Mouse (Mus musculus) spleen, adult 12 weeks (tissue): ENCODE measurements around the gene Agr2.

ENCODE experiments used
- DNase-seq: peaks from one replicate; pipeline ENCODE4 v3.0.0; 2022; ENCODE audit warnings: low spot score

Agr2 gene

DNA sequence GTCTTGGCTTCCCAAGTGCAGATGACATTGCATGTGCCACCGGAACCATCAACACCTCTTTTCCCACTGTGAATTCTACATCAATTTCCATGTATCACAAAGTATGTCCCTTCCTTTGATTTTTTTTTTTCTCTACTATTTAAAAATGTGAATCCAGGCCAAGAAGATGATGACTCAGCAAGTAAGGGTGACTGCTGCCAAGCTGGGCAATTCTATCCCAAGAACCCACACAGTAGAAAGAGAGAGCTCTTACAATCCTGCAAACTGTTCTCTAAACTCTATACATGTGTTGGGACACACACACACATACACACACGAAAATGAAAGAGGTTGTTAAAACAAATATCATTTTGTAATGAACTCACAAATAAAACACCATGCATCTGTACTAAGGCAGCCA, 34.5 kb downstream of the Agr2 start:
- no peak for DNase-seq

DNA sequence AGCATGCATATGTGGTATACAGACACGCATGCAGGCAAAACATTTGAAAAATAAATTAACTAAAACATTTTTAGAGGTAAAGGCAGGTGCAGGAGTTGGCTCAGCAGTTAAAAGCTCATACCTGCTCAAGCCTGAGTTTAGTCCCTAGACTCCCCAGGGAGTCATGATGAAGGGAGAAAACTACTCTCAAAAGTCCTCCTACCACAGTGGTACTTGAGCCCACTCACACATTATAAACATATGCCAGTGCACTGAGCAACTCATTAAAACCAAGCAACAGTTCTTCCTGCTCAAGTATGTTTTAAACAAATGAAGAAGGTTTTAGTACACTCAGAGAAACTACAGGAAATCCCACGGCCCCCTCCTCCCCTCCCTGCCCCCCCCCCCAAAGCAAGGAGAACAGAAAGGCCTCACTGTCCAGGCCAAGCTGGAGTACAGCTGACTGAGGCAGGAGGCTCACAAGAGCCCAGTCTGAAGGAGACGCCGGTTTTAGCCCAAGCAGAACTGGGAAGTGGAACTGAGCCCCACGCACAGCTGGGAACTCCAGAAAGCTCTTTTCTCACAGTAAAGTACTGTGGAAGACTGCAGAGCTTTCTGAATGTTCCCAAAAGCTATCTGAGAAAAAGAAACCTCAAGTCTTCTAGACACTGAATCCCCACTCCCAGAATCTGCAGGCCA, 36.4 kb downstream of the Agr2 start:
- no peak for DNase-seq

DNA sequence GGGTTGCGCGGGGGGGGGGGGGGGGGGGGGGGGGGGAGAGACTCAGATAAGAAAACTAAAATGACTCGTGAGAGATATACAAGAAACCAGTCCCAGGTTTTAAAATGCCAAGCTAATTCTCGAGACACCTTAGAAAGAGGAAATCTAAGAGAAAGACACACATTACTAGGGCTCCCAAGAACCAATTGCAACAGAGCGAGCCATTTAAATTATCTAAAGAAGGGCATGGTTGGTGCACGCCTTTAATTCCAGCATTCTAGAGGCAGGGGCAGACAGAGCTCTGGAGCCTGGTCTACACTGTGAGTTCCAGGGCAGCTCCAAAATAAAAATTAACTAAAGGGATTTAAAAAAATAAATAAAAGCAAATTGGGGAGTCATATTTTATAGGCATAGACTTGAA, 37.0 kb downstream of the Agr2 start:
- DNase-seq, result no peak

DNA sequence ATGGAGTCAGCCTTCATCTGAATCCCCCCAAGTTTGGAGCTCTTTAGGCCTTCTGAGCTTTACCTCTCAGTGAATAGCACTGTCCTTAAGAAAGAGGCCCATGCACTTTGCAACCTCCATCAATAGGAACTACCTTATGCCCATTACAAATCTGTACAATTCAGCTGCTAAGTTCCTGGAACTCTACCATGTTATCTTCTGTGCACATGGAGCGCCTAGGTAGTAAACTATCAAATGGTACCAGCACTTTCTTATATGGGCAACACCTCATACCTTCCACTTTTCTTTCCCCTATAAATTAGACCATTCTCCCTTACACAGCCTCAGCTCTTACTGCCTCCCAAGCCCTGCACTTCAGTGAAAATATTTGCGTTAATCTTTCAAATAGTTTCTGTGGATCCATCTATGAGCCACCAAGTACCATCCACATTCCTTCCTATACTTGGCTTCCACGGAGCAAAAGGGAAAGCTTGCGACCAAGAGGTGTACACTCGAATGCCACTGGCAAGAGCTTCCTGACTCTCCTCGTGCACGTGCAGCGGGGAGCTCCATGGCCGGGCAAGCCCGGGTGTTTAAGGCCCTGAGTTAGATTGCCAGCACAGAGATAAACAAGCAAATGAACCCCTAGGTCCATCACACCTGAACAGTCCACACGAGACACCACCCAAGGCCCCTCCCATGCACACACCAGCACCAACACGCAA, 38.1 kb downstream of the Agr2 start:
- no peak for DNase-seq

DNA sequence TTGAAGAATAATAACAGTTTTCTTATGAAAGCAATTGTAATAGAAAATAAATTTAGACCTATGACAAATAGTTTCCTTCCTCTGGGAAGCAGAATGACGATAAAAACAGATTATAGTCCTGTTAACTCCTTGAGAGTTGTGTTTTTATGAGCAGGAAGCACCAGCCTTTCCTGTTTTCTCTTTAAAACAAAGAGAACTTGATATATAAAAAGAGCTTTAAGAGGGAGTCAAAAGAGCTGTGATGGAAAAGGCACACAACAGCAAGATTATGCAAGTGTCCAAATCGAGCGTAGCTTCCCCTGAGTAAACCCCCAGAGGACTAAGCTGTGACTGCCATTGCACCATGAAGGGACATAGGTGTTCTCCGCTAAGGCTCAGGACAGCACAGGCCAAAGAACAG, 39.7 kb downstream of the Agr2 start:
- no peak for DNase-seq

DNA sequence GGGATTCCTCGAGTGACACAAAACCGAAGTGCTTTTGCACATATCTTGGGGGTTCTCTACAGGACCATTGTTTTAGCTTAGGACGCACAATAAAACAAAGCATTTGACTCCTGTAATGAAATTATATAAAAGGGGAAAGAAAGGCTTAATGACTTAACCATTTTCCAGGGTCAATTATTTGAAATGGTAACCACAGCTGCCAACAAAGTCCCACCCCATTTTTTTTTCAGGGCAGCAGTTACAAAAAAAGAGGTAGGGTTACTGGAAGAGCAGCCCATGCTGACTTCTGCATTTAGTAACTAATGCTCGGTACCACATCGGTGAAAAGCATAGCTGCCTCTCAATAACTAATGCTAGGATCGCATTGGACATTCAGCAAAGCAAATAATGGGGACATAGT, 42.8 kb downstream of the Agr2 start:
- no peak for DNase-seq

DNA sequence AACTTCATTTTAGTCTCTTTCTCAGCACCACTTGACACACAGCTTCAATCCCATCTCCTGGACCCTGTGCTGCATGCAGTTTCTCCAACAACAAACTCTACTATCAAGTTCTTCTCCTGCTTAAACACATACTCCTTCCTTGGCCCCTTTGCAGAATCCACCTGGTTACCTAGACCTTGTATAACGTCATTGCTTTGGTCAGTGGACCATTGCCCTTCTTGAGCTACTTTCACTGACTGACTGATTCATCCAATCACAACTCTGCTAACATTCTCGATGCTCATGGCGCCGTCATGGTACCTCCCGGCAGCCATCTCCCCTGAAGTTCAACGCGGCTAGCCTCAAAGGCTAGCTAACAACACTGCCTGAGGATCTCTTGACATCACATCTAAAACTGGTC, 43.4 kb downstream of the Agr2 start:
- DNase-seq, result no peak

DNA sequence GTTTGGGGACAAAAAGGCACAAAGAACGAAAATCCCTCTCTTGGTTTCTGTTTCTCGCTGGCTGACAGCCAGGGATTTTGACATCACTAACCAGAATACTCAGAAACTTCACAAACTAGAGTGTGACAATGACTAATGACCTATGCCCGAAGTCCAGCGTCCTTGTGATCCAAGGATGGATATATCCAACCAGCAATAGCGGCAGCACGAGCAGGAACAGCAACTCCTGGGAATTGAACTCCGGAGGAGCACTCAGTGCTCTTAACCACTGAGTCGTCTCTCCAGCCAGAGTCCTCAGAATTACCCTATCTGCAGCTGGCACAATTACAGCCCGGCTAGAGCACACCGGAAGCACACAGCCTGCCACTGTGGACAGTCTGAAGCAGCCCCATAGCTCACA, 44.1 kb downstream of the Agr2 start:
- DNase-seq, result peak; percentile 37

DNA sequence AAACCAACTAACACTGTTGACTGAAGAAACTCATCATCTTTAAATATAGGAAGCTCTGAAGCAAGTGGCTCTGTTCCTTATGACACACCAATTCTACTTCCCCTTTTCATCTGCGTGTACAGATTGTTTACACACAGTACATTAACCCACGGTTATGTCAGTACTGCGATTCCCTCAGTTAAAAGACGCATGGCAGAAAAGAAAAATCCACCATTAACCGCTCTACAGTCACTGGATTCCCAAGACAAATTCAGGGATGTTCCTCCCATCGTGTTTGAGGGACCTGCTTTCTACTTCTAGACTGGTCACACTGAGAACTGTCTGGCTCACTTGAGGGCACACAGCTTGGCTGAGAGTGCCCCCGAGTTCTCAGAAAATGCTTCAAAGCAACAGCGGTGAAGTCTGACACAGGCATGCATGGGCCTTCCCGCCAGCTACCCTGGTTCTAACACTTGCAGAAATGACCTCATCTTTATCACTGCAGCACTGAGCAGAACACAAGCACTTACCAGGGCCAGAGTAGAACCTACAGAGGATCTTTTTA, 46.9 kb downstream of the Agr2 start:
- DNase-seq, result no peak

DNA sequence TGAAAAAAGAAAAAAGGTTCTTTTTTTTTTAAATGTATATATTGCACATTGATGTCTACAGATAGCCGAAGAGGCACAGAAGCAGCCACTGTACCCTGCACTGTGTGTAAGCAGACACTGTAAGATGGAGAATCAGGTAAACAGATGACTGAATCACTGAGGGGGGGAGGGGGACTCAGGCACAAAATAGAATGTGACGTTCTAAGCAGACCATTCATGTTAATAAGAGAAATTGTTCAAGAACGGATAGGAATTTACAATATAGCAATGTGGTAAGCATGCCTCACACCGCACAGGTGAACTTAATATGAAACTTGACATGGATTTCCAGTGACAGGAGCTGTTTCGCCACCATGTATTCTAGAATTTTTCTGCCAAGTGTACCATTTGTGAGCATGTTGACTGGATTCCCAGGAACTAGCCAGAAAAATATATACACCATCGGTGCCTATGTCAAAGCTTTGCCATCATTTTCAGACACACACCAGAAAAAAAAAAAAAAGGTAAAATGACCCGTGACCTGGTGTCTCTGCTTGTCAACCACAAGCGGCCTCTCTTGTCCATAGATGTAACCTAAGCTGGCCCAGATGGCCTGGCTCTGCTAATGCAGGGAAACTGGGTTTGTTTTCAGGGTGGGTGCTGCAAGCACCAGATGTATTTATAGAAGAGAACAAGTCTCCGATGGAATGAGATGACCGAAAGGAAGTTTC, 48.0 kb downstream of the Agr2 start:
- DNase-seq, result no peak

DNA sequence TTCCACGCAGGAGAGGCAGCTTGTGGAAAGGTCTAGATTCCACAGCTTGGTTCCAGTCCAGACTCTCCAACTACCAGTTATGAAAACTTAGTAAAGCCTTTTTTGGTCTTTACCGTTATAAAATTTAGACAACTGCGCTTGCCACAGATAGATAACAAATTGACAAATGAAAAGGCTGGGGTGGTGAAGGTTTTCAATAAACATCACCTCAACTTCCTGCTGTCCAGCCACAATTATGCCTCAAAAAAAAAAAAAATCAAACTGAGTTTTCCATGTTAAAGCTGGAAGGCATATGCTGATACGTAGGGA, 48.5 kb downstream of the Agr2 start:
- no peak for DNase-seq

DNA sequence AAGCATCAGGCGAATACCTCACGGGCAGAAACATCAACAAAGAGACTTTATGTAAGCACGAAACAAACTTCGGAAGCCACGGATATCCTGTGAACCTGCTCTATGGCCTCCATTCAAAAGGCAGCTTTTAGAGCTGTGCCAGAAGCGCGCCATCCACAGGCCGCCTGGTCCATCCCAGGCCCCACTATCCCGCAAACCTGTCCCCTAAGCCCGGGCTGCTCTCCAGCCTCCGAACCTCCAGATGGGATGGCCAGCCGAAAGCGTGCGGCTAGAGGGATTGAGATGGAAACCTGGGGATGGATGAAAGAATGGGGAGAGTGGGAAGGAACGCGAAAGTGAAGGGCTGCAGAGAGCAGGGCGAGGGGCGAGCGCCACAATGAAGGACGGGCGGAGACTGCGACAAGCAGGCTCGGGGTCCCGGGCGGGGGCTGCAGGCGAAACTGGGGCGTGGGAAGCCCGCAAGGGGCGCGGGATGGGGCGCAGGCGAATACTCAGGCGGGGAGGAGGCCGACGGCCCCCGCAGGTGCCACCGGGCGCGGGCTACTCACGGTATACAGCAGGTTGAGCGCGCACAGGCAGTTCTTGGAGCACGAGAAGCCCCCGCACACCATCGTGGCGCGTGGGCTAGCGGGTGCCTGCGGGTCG, 49.1 kb downstream of the Agr2 start:
- peak; percentile 52 for DNase-seq

DNA sequence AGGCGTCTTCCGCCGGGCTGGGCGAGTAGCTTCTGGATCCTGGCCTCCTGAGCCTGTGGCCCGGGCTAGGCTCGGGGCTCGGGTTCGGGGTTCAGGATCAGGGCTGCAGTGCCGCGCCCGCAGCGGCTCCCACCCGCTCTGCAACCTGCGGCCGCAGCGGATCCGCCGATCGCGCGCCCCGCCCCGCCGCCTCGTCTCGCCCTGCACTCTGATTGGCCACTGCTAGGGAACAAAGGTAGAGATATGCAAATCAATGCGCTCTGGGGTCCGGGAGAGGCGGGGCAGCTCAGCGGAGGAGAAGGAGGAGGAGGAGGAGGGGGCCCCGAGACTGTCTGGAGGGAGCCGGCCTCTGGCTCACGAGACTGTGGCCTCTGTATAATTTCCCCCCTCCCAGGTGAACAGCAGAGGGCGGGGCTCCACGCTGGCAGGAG, 49.7 kb downstream of the Agr2 start, which contains the start of gene Tspan13:
Tspan13 (minus strand) TSS at position 153 of the 431 bp plus-strand sequence.
- DNase-seq, result peak; percentile 88

DNA sequence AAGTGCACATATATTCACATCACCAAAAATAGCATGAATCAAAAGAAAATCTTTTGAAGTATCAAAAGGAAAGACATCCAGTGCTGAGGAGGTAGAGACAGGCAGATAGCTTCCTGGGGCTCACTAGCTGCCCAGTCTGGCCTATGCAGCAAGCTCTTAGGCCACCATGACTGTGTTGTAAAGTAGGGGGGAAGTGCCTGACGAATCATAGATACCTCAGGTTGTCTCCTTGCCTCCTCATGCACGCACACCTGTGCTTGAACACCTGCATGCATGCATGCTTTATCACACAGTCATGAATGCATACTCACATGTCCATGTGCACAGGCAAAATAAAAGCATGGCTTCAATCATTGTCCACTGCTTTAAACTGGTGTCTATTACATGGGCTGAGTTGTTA, 52.0 kb downstream of the Agr2 start:
- no peak for DNase-seq

DNA sequence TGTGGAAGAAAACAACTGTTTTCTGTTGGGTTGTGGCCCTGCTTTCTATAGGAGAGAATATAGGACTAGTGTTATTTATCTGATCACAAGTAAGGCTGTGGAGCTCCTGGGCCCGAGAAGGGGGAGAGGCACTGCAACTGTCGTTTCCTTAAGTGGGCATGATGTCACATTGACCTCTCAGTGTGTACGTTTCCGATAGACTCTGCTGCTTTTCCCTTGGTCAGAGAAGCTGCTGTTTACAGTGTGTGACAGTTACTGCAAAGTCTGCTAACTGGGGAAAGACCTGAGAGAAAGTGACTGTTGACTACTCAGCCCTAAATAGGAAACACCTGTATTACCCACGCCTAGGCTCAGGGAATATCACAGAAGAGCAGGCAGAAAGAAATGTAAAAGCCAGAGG, 53.5 kb downstream of the Agr2 start:
- DNase-seq, result no peak

DNA sequence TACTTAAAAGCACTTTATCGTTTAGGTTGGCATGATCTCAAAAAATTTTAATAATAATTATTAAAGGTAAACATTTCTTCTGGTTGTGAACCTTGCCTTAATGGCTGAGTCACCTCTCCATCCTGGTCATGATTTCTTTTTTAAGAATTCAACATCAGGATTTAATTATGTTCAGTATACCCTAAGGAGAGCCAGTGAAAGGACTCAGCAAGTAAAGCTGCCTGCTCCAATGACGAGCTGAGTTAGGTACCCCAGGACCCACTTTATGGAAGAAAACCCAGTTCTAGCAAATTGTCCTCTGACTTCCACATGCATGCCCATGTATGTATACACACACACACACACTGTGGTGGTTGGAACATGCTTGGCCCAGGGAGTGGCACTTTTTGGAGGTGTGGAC, 54.9 kb downstream of the Agr2 start:
- no peak for DNase-seq

DNA sequence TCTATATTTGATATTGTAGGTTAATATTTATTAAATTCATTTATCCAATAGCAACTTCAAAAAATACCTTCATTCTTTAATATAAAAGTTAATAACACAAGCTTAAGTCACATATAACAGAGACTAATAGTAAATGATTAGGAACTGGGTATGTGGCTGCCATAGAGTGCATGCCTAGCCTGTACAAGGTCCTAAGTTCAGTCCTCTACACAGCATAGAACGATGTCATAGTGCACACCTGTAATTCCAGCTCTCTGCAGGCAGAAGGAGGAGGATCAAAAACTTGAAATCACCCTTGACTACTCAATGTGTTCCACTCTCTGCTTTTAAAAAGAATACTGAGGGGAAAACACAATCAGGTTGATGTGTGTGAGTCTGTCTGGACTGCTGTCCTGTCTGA, 57.6 kb downstream of the Agr2 start:
- no peak for DNase-seq
